In genomic region chr2:157201081-157201830, GRCm38 (mm10) we compare ENCODE assay signal across 7 mouse cellular contexts. TPM values are rescaled to one million over a fixed set of nuclear protein-coding genes. Genes with fewer than 3 reads are reported as not detected.
DNase-seq lines count a peak whose midpoint lies in the region; ATAC-seq and TF ChIP-seq lines count a peak whose summit lies in the region.

No protein-coding gene starts in this region.

- no peaks in the 10 kb centered on the region for H3K9me3 ChIP-seq in embryonic facial prominence, embryonic 14.5 days (ENCODE audit: control insufficient read depth, low read length)
- no peaks in the 10 kb centered on the region for H3K9me3 ChIP-seq in forebrain, postnatal 0 days (ENCODE audit: low read length)

- TF ChIP-seq CTCF in forebrain, postnatal 0 days (IDR thresholded peaks at IDR 0.05; ENCODE audit: low read depth), result no peak

- H3K4me1 ChIP-seq in embryonic facial prominence, embryonic 14.5 days (ENCODE audit: control insufficient read depth, insufficient read depth, low read length), result no peaks in the 10 kb centered on the region; the same call in 1 of the 2 replicates
- peaks cover 5% of the 10 kb centered on the region; the same call in 1 of the 2 replicates for H3K4me1 ChIP-seq in forebrain, postnatal 0 days (ENCODE audit: insufficient read depth)

- no peak for ATAC-seq in embryonic facial prominence, embryonic 14.5 days (ENCODE audit: low read depth)
- peak; percentile 46; the same call in 1 of the 2 replicates for ATAC-seq in neutrophil, adult 5-6 weeks (ENCODE audit: extremely low read depth, insufficient number of reproducible peaks, low FRiP score, poor library complexity, severe bottlenecking)
- no peak for ATAC-seq in forebrain, postnatal 0 days

- H3K9ac ChIP-seq in embryonic facial prominence, embryonic 14.5 days (ENCODE audit: low read depth, low read length), result no peak overlapping the region
- H3K9ac ChIP-seq in forebrain, postnatal 0 days, result no peak overlapping the region

- WGBS in embryonic facial prominence, embryonic 14.5 days, result 73% methylated on average over 6 of the region's 6 CpGs
- WGBS in forebrain, postnatal 0 days, result 76% methylated on average over 6 of the region's 6 CpGs

- H3K4me2 ChIP-seq in embryonic facial prominence, embryonic 14.5 days (ENCODE audit: low read depth, low read length), result no peak overlapping the region
- H3K4me2 ChIP-seq in forebrain, postnatal 0 days (ENCODE audit: low read depth), result no peak overlapping the region

- peak; percentile 80 for DNase-seq in 416B (ENCODE audit: low read depth)
- peak; percentile 71 for DNase-seq in CD4-positive helper T cell, adult 2 months (ENCODE audit: low read depth, low spot score)
- DNase-seq in embryonic facial prominence, embryonic 14.5 days (ENCODE audit: low spot score), result no peak
- peak; percentile 53 for DNase-seq in kidney, postnatal 10 days
- DNase-seq in c-Kit-positive CD71-positive TER-119-positive erythroid progenitor cells, embryonic 14.5 days (ENCODE audit: low spot score), result no peak
- no peak for DNase-seq in forebrain, postnatal 0 days

- peak overlapping the region; percentile 6; the same call in 1 of the 2 replicates for H3K27ac ChIP-seq in embryonic facial prominence, embryonic 14.5 days (replicated peaks; ENCODE audit: low read depth, low read length)
- no peak overlapping the region for H3K27ac ChIP-seq in forebrain, postnatal 0 days (ENCODE audit: low read depth, low read length)

- no peaks in the 10 kb centered on the region for H3K27me3 ChIP-seq in embryonic facial prominence, embryonic 14.5 days (replicated peaks; ENCODE audit: control insufficient read depth, insufficient read depth, low read length)
- H3K27me3 ChIP-seq in forebrain, postnatal 0 days (ENCODE audit: insufficient read depth, low read length), result no peaks in the 10 kb centered on the region

- H3K4me3 ChIP-seq in embryonic facial prominence, embryonic 14.5 days (ENCODE audit: low read depth, low read length), result no peak overlapping the region
- H3K4me3 ChIP-seq in forebrain, postnatal 0 days (ENCODE audit: low read depth, low read length), result no peak overlapping the region

- H3K36me3 ChIP-seq in embryonic facial prominence, embryonic 14.5 days (ENCODE audit: control insufficient read depth, insufficient read depth, low read length), result peaks cover 26% of the 10 kb centered on the region
- H3K36me3 ChIP-seq in forebrain, postnatal 0 days (ENCODE audit: insufficient read depth), result peaks cover 5% of the 10 kb centered on the region; the same call in 1 of the 2 replicates

RNA-seq across cellular contexts. Expression of gene Rbl1, which starts 3.1 kb away (rescaled TPM):
- polyA plus RNA-seq in embryonic facial prominence, embryonic 14.5 days (2014; fragmentation: Nextera tagmentation; extraction: Ambion mirVana), result 16.1 and 17.7 TPM in 2 replicates
- 30.2 and 34.8 TPM in 2 replicates for total RNA-seq in neutrophil, adult 5-6 weeks (2017)
- total RNA-seq in forebrain, postnatal 0 days (2014; rRNA removed), result 5.9 and 10.4 TPM in 2 replicates
- polyA plus RNA-seq in forebrain, postnatal 0 days (2015; fragmentation: Nextera tagmentation; extraction: Ambion mirVana), result 3.1 and 4.2 TPM in 2 replicates

Comparison
In these comparisons a context has a peak if more than half of its experiments do, and no peak if none do; other contexts are left out.
1. DNase-seq: peak in 416B (single experiment), CD4-positive helper T cell, adult 2 months (single experiment) and kidney, postnatal 10 days (single experiment); none in embryonic facial prominence, embryonic 14.5 days (single experiment), c-Kit-positive CD71-positive TER-119-positive erythroid progenitor cells, embryonic 14.5 days (single experiment) and forebrain, postnatal 0 days (single experiment).